Mouse (Mus musculus) thymus, postnatal 10 days (tissue): Measurements from ENCODE around the gene Rgma.

Experiments used
- DNase-seq, 2 experiments: peaks; one replicate each; pipeline ENCODE4 v3.0.0; 2021; ENCODE audit warnings: low spot score in 2 of 2

The Rgma gene

DNA sequence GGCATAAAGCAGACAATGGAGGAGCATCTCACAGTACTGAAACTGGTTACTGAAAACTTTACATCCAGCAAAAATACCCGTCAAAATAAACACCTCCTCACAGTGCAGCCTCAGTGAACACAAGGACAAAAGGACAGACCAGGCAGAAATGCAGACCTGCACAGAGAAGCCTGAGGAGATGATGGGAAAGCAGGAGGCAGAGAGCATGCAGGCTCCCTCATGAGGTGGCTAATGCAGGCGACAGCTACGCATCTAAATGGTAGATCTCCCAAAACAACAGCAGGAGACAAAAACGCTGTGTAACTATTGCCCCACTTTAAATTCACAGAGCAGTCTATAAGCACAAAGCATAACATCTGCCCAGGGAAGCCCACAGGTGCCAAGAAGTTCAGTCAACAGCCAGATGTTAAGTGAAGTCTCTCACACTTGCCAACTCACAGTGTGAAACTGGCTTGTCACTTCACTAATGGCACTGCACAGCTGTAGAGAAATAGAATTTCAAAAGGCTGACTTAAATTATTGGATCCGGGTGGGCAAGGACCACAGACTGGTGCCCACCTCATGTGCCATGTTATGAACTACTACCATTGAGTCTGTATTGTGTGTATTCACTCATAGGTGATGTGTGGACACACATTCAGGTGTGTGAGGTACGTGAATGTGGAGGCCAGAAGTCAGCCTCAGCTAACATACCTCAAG is 58.5 kb downstream of the Rgma start:
- no peak for DNase-seq

DNA sequence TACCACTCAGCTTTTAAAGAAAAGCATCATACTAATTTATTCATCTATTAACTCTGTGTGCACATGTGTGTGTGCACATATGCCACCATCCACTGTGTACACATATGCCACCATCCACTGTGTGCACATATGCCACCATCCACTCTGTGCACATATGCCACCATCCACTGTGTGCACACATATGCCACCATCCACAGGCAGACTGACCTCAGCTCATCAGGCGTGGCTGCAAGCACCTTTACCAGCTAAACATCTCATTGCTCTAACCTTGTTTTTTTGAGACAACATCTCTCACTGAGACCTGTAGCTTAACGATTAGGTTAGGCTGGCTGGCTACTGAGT is 59.0 kb downstream of the Rgma start:
- no peak for DNase-seq

GRCm38 (mm10) chr7:73435685-73436084 is 60.4 kb downstream of the Rgma start:
- peak in 1 of 2 experiments; percentile 48 for DNase-seq

DNA sequence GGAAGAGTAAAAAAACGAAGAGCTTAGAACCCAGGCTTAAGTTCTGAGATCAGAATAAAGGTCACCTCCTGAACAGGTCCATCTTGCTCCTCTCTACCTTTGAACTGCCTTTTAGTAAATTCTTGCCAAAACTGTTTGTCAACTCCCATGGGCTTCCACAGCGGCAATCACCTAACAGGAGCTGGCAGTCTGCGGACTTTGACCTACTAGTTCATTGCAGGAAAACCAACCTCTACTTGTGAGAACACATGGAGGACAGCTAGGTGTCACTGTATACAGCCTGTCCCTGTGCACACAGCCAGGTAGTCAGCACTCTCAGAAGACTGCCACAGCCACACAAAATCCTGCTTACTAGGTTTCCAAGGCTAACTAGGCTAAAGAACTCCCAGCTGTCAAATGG is 66.5 kb downstream of the Rgma start:
- DNase-seq: no peak

DNA sequence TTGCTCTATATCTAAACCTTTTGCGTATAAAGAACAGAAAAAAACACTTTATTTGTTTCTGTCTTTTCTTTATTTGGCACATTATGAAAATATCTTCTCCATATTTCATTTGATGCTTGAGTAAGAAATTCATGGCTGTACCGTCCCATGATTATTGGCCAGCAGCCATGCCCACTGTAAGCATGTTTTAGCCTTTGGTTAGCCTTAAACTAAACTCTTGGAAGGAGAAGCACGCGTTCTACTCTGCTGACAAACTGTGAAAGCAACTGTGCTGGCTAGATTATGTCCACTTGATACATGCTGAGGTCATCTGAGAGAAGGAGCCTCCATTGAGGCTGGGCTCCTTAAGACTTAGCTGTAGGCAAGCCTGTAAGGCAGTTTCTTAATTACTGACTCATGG is 66.9 kb downstream of the Rgma start:
- DNase-seq: no peak

GRCm38 (mm10) chr7:73451594-73451993 is 76.3 kb downstream of the Rgma start:
- no peak for DNase-seq

DNA sequence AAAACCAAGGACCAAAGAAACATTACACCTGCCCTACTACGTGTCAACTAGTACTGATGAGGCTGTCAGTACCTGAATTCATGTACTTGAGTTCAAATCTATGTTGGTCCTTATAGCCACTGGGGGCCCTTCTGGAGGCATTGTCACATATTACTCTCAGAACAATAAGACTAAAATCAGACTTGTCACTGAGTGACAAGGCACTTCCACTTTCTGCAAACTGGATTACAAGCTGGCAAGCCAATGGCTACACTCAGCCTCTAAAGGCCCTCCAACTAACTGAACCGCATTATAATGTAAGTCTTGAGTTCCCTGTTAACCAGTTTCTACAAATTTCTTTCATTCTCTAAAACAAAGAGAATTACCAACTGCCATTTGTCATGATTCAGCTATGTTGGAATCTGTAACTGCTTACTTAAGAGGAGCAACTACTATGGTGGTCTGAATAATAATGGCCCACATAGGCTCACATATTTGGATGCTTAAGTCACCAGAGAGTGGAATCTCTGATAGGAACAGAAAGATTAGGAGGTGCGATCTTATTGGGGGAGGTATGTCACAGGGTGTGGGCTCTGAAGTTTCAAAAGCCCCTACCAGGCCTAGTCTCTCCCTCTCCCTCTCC is 77.0 kb downstream of the Rgma start:
- no peak for DNase-seq

DNA sequence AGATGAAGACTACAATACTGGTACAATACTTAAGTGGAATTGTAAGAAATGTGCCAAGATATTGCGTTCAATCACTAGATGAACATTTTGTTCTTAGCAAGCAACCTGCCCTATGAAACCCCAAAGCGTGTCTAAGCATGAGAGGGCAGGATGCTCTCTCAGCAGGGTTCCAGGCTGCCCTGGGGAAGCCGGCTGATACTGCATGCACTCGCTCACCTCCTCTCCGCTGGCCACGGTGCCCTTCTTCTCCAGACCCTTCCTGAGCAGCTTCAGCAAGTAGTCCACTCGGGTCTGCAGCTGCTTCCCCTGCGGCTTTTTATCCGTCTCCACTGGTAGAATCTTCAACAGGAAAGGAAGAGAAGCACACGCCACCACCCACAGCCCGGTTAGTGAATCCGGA is 78.8 kb downstream of the Rgma start:
- DNase-seq: no peak

- no peak for DNase-seq
Observed at GRCm38 (mm10) chr7:73463546-73463945, 88.2 kb downstream of the Rgma start.

- DNase-seq: no peak
Observed at GRCm38 (mm10) chr7:73467741-73468140, 92.4 kb downstream of the Rgma start.
